Mouse (Mus musculus) cerebellum, adult 18-20 months (tissue): ENCODE measurements around the gene Plxdc1.
"Not testable (repeated sequence)": the region's sequence is repeated elsewhere in the genome, so short reads cannot be mapped to it uniquely, and the experiment has no call there.

Experiments
- DNase-seq, 2 experiments: peaks; one replicate each; pipeline ENCODE4 v3.0.0; 2021

Plxdc1 gene

DNA sequence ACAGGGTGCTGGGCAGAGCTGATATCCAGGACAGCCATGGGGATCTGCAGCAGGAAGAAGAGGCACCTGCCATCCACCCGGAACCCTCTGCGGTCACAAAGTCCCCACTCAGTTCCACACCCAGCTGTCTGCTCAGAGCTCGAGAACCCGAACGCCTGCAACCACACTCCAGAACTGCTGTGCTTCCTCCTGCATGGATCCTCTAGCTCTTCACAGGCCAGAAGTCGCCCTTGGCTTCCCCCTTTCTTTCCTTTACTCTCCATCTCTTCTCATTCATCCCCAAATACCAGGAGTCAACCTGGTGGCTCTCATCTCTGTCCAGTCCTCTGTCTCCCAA, 32.3 kb downstream of the Plxdc1 start:
- no peak for DNase-seq

GRCm38 (mm10) chr11:97953179-97953938, 32.9 kb downstream of the Plxdc1 start:
- no peak for DNase-seq

- no peak for DNase-seq
Observed at GRCm38 (mm10) chr11:97952367-97953006, 33.8 kb downstream of the Plxdc1 start.

DNA sequence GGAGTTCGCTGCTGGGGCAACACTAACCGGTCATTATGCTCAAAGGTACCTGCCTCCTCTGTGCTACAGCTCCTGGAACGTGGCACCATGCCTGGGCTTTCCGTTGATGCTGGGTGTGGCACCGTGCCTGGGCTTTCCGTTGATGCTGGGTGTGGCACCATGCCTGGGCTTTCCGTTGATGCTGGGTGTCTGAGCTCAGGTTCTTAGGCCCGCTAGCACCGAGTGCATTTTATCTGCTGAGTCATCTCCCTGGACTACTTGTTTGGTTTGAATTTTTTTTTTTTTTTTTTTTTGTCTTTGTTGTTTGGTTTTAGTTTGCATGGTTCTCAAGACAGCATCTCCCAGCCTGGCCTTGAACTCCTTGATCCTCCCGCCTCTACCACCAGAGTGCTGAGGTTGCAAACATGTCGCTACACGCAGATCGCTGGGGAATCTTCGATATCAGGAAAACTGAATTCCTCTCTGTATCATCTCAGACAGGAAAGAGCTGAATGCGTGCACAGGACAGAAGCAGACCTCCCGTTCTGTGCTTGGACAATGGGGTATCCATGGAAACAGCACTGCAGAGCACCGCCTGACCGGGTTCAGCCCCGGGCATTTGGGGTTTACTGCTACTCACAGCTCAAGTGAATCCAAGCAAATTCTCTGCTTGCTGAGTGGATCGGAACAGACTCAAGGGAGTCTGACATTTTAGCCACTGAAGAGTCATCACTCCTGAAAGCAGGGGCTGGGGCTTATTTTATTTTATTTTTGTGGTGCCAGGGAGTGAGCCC, 36.4 kb downstream of the Plxdc1 start:
- DNase-seq: peak in 1 of 2 experiments; percentile 20

DNA sequence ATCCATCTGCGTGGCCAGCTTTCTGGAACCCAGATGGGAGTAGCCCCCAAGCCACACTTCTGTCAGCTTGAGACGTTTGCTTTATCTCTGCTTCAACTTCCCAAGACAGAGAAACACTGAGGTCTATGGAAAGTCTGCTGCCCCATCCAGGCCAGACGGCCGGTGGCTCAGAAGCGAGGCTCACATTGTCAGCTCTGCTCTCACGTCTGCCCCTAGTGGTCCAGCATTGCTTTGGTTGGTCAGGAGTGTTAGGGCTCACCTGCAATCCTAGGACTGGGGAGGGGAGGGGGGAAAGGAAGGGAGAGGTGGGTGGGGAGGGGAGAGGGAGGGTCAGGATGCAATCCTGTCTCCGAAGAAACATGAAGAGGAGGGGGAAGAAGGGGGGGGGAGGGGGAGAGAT, 38.8 kb downstream of the Plxdc1 start:
- peak; percentile 56 to 68 for DNase-seq

DNA sequence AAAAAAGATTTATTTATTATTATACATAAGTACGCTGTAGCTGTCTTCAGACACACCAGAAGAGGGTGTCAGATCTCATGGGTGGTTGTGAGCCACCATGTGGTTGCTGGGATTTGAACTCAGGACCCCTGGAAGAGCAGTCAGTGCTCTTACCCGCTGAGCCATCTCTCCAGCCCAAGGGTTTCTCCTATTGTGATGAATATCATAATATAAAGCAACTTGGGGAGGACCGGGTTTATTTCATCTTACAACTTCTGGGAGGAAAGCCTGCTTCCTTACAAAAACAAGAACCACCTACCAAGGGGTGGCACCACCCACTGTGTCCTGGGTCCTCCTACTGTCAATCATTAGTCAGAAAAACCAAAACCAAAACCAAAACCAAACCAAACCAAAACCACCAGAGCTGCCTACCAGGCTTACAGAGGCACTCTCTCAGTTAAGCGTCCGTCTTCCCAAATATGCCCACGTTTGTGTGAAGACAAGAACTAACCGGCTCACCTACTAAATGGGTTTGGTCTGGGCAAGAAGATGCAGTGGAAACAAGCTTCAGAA, 40.4 kb downstream of the Plxdc1 start:
- not testable (repeated sequence) for DNase-seq

DNA sequence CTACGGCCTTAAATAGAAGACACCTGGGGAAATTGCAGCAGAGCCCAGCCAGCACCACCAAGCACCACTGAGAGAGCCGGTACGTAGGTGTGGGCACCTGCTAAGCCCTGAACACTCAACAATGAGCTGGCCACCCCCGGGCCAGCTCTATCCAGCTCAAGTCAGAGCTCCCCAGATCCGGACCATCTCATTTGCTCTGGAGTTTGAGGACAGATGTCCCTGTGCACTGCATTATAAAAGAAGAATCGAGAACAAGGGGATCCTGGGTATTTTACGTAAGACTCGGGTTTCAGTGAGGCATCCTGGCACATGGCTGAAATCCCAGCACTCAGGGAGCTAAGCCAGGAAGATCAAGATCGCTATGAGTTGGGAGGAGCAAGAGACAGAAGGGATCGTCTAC, 41.2 kb downstream of the Plxdc1 start:
- no peak for DNase-seq

DNA sequence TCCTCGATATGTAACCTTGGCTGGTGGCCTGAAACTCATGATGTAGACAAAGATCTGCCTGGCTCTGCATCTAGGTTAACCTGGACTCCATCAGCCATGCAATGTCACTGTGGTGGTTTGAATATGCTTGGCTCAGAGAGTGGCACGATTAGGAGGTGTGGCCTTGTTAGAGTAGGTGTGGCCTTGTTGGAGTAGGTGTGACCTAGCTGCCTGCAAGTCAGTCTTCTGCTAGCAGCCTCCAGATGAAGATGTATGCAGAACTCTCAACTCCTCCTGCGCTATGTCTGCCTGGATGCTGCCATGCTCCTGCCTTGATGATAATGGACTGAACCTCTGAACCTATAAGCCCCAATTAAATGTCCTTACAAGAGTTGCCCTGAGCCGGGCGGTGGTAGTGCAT, 43.0 kb downstream of the Plxdc1 start:
- DNase-seq: no peak

- DNase-seq: no peak
Observed at GRCm38 (mm10) chr11:97942420-97943111, 43.7 kb downstream of the Plxdc1 start.

- no peak for DNase-seq
Observed at GRCm38 (mm10) chr11:97937469-97938105, 48.7 kb downstream of the Plxdc1 start.

DNA sequence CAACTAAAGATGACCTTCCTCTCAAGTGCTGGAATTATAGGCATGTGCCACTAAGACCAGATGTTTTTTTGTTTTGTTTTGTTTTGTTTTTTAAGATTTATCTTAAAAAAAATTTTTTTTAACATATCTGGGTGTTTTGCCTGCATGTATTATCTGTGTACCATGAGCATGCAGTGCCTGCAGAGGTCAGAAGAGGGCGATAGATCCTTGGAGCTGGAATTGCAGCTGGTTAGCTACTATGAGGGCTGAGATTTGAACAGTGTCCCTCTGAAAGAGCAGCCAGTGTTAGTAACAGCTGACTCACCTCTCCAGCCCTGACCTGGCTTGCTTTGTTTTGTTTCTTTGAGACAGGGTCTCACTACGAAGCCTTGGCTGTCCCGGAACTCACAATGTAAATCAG, 49.5 kb downstream of the Plxdc1 start:
- peak; percentile 24 to 42 for DNase-seq

DNA sequence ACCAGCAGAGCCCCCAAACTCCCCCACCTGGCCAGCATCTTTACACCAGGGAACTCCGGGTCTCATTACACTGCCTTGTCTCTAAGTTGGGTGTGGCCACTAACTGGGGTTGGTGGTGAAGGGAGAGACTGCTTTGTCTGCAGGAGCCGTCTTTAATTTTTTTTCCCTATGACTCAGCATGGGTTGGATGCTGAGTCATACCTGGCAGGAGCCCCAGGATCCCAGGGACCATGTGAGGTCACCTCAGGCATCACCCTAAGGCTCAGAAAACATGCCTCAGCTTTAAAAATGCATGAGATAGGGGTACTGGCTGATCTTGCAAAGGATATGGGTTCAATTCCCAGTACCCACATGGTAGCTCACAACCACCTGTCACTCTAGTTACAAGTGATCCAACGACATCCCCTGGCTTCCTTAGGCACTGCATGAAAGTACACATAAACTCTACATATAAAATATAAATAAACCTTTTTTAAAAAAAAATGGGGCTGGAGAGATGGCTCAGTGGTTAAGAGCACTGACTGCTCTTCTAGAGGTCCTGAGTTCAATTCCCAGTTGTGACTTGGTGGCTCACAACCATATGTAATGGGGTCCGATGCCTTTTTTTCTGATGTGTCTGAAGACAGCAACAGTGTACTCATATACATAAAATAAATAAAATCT, 50.2 kb downstream of the Plxdc1 start:
- no peak for DNase-seq

GRCm38 (mm10) chr11:97933553-97933952, 52.7 kb downstream of the Plxdc1 start:
- DNase-seq: no peak

DNA sequence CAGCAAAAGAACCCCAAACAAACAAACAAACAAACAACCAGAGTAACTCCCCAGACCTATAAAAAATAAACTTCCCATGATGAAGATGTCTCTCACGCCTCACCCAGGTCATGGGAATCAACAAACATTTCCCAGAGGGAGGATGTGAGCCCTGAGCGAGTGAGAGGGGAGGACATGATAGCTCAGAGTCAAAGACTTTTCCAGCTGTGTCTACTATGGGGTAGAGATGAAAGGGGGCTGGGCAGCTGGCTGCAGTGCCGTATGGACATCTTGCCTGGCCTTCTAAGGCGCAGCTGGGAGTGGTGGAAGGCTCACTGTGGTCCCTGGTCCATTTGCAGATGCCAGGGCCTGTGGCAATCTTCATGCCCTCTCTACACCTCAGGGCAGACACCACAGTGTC, 57.3 kb downstream of the Plxdc1 start:
- DNase-seq: no peak

DNA sequence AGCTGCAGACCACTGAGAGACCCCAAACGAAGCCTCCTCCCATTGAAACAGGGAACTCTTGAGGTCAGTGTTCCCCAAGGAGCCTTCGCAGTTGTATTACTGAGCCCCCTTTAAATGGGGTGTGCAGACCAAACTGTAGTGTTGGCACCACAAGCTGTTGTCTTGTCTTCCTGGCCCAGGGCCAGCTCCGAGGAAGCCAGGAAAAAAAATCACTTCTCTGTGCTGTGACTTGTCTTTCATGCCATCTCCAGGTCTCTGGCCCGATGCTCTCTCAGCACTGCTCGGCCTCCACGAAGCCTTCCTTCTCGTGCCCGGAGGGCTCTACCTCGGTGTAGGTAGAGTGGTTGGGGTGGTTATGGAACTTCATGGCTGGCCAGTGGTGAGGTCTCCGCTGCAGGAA, 62.0 kb downstream of the Plxdc1 start:
- DNase-seq: no peak

GRCm38 (mm10) chr11:97923639-97924038, 62.6 kb downstream of the Plxdc1 start:
- no peak for DNase-seq

DNA sequence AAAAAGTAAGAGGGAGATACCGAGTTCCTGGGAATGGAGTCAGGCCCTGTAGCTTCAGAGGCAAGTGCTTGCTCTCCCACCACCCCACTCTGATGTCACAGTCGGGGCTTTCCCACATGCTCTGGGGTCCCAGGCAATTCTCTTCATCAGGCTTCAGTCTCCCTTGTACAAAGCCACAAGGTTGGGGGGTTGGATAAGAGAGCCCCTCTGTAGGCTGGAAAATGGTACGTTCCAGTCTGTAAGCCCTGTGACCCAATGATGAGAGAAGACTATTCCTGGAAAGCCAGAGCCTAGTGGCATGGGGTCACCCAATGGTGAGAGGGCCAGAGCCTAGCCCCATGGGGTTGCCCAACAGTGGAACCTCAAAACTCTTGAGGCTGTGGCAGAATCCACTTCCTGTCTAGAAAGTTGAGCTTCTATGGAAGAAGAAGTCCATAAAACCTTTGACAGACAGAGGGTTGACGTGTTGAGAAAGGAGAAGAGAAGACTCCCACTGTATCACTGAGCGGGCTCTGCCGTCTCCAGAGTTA, 70.2 kb downstream of the Plxdc1 start:
- no peak for DNase-seq

DNA sequence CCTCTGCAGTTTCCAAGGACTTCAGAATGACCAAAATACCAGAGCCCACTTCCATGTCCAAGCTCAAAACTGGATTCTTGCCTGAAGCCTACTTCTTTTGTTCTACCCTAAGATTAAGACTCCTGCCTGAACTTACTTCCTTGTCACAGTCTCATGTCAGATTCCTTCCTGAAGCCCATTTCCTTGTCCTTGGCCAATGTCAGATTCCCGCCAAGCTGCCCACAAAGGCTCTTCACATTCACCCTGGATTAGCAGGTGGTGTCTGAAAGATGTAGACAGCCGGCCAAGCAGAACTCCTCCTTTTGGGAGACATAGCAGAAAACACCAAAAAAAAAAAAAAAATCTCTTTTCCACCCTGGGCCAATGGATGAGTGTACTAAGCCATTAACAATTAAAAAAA, 70.8 kb downstream of the Plxdc1 start:
- no peak for DNase-seq

DNA sequence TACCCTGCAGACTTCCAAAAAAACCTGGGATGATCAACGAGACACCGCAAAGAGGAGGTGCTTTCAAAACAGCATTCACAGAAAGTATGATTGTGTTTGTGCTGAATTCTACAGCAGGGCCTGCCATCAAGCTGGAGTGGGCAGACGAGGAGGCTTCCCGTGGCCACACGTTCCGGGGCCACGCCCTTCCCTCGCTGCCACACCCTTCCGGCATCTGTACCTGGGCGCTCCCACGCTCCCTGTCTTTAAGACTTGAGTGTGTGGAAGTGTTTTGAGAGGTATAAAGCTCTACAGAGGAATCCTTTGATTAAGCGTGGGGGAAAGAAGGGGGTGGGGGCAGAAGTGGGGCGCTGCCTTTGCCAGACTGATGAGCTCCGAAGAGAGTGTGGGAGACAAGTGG, 73.1 kb downstream of the Plxdc1 start:
- no peak for DNase-seq

DNA sequence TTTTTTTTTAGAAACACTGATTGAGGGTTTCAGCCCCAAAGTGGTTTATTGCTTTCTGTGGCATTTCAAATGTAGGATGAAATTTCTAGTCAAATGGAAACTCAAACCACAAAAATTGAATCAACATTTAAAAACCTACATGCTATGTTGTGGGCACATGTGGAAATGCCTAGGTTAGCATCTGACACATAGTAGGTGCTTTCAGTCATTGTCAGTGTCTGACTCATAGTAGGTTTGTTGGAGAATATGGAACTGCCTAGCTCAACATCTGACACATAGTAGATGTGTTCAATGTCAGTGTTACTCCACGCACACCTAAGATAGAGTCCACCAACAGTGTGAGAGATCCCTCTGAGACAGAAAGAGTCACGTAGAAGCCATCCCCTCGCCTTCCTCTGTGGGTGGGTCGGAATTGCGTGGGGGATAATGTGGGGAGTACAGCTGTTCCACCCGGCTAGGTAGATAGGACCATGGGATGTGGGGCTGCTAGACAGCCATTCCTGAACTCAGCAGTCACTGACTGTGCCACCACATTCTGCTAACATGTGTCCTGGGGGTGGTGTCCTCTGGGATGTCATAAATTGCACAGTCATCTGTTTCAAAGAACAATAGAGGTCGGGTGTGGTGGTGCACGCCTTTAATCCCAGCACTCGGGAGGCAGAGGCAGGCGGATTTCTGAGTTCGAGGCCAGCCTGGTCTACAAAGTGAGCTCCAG, 77.5 kb downstream of the Plxdc1 start:
- DNase-seq: no peak

DNA sequence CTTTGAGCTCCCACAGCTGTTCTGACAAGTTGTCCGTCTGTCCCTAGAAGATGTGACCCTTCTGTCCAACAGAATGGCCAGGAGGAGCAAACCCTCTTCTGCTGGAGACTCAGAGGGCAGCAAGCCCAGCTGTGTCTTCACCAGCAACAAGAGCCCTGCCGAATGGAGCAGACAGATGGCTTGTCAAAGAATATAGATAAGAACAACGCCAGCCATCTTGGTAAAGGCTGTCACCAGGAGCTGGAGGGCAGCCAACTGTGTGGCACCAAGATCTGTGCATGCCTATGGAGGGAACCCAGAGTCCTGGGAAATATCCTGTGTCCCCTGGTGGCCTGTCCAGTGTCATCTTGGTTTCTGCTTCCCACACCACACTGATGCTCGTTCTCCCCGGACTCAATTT, 78.3 kb downstream of the Plxdc1 start:
- DNase-seq: no peak
